Mouse (Mus musculus) embryonic facial prominence, embryonic 15.5 days (tissue): ENCODE results near the gene Cxcr5. TPM values are rescaled to one million over a fixed set of nuclear protein-coding genes. Genes with fewer than 3 reads are reported as not detected.
A peak's percentile ranks its signal among the peaks of the same experiment; 100 is the strongest.

Experiments
- ATAC-seq: fragments of 200-750 bp; cut with Nextera tagmentation; 2 replicates; pipeline ENCODE4 v1.8.0; 2017; ENCODE audit warnings: low read depth, moderate TSS enrichment; ENCODE audit not compliant: insufficient number of reproducible peaks, low FRiP score, low TSS enrichment
- H3K27ac ChIP-seq: fragments of 300-500 bp; sonication (generic); replicated peaks from 2 replicates; pipeline ENCODE4 v1.5.1; 2015; ENCODE audit warnings: mild to moderate bottlenecking, inconsistent platforms
- H3K27me3 ChIP-seq: fragments of 300-500 bp; sonication (generic); 2 replicates; pipeline ENCODE4 v1.6.1; 2015; ENCODE audit warnings: inconsistent platforms
- H3K36me3 ChIP-seq: fragments of 300-500 bp; sonication (generic); 2 replicates; pipeline ENCODE4 v1.6.1; 2015; ENCODE audit warnings: mild to moderate bottlenecking, inconsistent platforms
- H3K4me1 ChIP-seq: fragments of 300-500 bp; sonication (generic); 2 replicates; pipeline ENCODE4 v1.6.1; 2015; ENCODE audit warnings: inconsistent platforms
- H3K4me2 ChIP-seq: fragments of 300-500 bp; sonication (generic); replicated peaks from 2 replicates; pipeline ENCODE4 v1.6.1; 2015; ENCODE audit warnings: mild to moderate bottlenecking, inconsistent platforms
- H3K4me3 ChIP-seq: fragments of 300-500 bp; sonication (generic); replicated peaks from 2 replicates; pipeline ENCODE4 v1.5.1; 2015; ENCODE audit warnings: mild to moderate bottlenecking, inconsistent platforms
- H3K9ac ChIP-seq: fragments of 300-500 bp; sonication (generic); 2 replicates; pipeline ENCODE4 v1.6.1; 2015; ENCODE audit warnings: inconsistent platforms
- H3K9me3 ChIP-seq: fragments of 300-500 bp; sonication (generic); replicated peaks from 2 replicates; pipeline ENCODE4 v1.6.1; 2016; ENCODE audit warnings: inconsistent platforms
- WGBS: fragments of 180-500 bp; shearing (Covaris S2); methylation state at CpG from one replicate; pipeline ENCODE4 v1.1.7; 2015; 5-methylcytosine and 5-hydroxymethylcytosine counted together
- polyA plus RNA-seq: library from polyadenylated mRNA; unstranded; fragments of >200 nt; fragmentation: Nextera tagmentation; extraction: Ambion mirVana; gene quantifications from 2 replicates; pipeline ENCODE4 v1.2.1, GENCODE M21; 2015

Gene Cxcr5
- polyA plus RNA-seq, 1 experiment from 2014 or later: 0.29 TPM

GRCm38 (mm10) chr9:44507345-44507744, 54.3 kb downstream of the Cxcr5 start:
- Histone ChIP-seq H3K27me3 (no peaks in the 10 kb centered on the region), H3K4me1 (peaks cover 62% of the 10 kb centered on the region), H3K4me2 (no peak overlapping the region), H3K4me3 (no peak overlapping the region), H3K36me3 (peaks cover 68% of the 10 kb centered on the region), H3K27ac (no peak overlapping the region), H3K9ac (no peak overlapping the region), H3K9me3 (no peaks in the 10 kb centered on the region)
- ATAC-seq: no peak
- 90% methylated on average over 6 of the region's 6 CpGs for WGBS

DNA sequence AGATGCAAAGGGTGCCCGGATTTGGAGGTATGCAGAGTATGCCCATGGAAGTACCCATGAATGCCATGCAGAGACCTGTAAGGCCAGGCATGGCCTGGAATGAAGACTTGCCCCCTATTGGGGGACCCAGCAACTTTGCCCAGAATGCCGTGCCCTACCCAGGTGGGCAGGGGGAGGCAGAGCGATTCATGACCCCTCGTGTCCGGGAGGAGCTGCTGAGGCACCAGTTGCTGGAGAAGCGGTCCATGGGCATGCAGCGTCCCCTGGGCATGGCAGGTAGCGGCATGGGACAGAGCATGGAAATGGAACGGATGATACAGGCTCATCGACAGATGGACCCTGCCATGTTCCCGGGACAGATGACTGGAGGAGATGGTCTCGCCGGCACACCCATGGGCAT, 55.1 kb downstream of the Cxcr5 start:
- no peak overlapping the region for H3K4me3 ChIP-seq
- H3K4me1 ChIP-seq: peaks cover 62% of the 10 kb centered on the region
- H3K27me3 ChIP-seq: no peaks in the 10 kb centered on the region
- H3K36me3 ChIP-seq: peaks cover 70% of the 10 kb centered on the region
- H3K9ac ChIP-seq: no peak overlapping the region
- H3K27ac ChIP-seq: no peak overlapping the region
- H3K9me3 ChIP-seq: no peaks in the 10 kb centered on the region
- no peak overlapping the region for H3K4me2 ChIP-seq
- WGBS: 93% methylated on average over 13 of the region's 13 CpGs
- no peak for ATAC-seq

DNA sequence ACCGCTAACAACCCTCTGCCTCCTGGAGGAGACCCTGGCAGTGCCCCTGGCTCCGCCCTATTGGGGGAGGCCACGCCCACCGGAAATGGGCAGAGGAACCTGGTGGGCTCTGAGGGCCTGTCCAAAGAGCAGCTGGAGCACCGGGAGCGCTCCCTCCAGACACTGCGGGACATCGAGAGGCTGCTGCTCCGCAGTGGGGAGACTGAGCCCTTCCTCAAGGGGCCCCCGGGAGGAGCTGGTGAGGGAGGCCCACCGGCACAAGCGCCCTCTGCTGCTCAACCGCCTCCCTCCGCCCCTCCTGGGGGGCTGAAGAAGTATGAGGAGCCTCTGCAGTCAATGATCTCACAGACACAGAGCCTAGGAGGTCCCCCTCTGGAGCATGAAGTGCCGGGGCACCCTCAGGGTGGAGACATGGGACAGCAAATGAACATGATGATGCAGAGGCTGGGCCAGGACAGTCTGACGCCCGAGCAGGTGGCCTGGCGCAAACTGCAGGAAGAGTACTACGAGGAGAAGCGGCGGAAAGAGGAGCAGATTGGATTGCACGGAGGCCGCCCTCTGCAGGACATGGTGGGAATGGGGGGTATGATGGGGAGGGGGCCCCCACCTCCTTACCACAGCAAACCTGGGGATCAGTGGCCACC, 55.7 kb downstream of the Cxcr5 start:
- H3K27me3 ChIP-seq: no peaks in the 10 kb centered on the region
- 56% methylated on average over 23 of the region's 23 CpGs for WGBS
- H3K4me2 ChIP-seq: no peak overlapping the region
- ATAC-seq: no peak
- no peak overlapping the region for H3K4me3 ChIP-seq
- no peaks in the 10 kb centered on the region for H3K9me3 ChIP-seq
- H3K27ac ChIP-seq: no peak overlapping the region
- no peak overlapping the region for H3K9ac ChIP-seq
- H3K36me3 ChIP-seq: peaks cover 70% of the 10 kb centered on the region
- peaks cover 62% of the 10 kb centered on the region for H3K4me1 ChIP-seq

GRCm38 (mm10) chr9:44504893-44505823, 56.5 kb downstream of the Cxcr5 start:
- Histone ChIP-seq H3K36me3 (peaks cover 70% of the 10 kb centered on the region), H3K4me2 (no peak overlapping the region), H3K27ac (no peak overlapping the region), H3K4me3 (no peak overlapping the region), H3K4me1 (peaks cover 62% of the 10 kb centered on the region), H3K9ac (no peak overlapping the region), H3K27me3 (no peaks in the 10 kb centered on the region), H3K9me3 (no peaks in the 10 kb centered on the region)
- no peak for ATAC-seq
- 69% methylated on average over 20 of the region's 20 CpGs for WGBS

GRCm38 (mm10) chr9:44502006-44502405, 59.7 kb downstream of the Cxcr5 start:
- Histone ChIP-seq H3K9me3 (no peaks in the 10 kb centered on the region), H3K27ac (peak overlapping the region; percentile 86), H3K27me3 (no peaks in the 10 kb centered on the region), H3K36me3 (peaks cover 46% of the 10 kb centered on the region), H3K4me1 (peaks cover 69% of the 10 kb centered on the region), H3K4me3 (peak overlapping the region; percentile 28), H3K4me2 (peak overlapping the region; percentile 86), H3K9ac (0 out of 2 replicates have a peak overlapping the region, but pooled peaks have one; percentile 4)
- no peak for ATAC-seq
- 0% methylated on average over 4 of the region's 4 CpGs for WGBS

DNA sequence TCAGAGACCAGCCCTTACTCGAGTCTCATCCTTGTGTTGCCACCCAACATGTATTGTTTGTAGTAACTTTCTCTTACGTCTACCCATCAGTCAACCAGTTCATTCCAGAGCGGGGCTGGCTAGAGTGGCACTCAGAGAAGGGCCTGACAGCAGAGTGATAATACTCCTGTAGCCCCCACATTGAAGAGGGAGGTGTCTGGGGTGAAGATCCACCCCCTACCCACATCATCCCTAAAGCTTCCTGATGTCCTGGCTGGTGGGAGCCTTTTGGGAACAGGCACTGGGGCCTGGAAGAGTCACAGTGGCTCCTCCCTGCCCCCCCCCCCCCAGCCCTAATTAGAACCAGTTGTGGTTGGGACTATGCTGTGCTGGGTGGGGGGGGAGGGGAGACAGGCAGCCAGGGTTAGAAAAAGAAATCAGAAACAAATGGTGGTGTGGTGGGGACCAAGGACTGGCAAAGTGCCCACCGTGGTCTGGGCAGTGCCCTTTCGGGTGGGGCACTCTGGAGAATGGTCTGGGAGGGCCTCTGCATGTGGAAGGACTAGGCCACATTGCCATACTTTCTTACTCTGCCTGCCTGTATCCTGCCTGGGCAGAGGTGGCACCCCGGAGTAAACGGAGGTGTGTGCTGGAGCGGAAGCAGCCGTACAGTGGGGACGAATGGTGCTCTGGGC, 60.3 kb downstream of the Cxcr5 start:
- Histone ChIP-seq H3K9me3 (no peaks in the 10 kb centered on the region), H3K9ac (0 out of 2 replicates have a peak overlapping the region, but pooled peaks have one; percentile 4), H3K4me2 (peak overlapping the region; percentile 86), H3K27ac (peak overlapping the region; percentile 98), H3K36me3 (peaks cover 40% of the 10 kb centered on the region), H3K4me3 (peak overlapping the region; percentile 47), H3K4me1 (peaks cover 75% of the 10 kb centered on the region), H3K27me3 (no peaks in the 10 kb centered on the region)
- peak; percentile 20; the same call in 1 of the 2 replicates for ATAC-seq
- 21% methylated on average over 10 of the region's 10 CpGs for WGBS

DNA sequence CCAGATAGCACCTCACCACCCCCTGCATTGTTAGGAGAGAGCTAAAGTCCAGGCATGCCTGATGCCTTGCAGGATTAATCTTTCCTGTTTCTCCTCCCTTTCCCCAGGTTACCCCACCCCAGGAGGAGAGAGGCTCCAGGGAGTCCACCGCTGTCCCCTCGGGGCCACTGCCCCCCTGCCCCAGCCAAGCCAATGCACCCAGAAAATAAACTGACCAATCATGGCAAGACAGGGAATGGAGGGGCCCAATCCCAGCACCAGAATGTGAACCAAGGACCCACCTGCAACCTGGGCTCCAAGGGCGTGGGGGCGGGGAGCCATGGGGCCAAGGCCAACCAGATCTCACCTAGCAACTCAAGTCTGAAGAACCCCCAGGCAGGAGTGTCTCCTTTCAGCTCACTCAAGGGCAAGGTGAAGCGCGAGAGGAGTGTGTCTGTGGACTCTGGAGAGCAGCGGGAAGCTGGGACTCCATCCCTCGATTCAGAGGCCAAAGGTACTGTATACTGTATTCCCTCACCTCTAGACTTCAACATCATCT, 61.0 kb downstream of the Cxcr5 start:
- Histone ChIP-seq H3K36me3 (peaks cover 33% of the 10 kb centered on the region), H3K9me3 (no peaks in the 10 kb centered on the region), H3K27ac (peak overlapping the region; percentile 98), H3K4me1 (peaks cover 78% of the 10 kb centered on the region), H3K27me3 (no peaks in the 10 kb centered on the region), H3K4me2 (peak overlapping the region; percentile 86), H3K4me3 (peak overlapping the region; percentile 47), H3K9ac (0 out of 2 replicates have a peak overlapping the region, but pooled peaks have one; percentile 0)
- 22% methylated on average over 8 of the region's 8 CpGs for WGBS
- ATAC-seq: no peak

- H3K4me1 ChIP-seq: peaks cover 80% of the 10 kb centered on the region
- WGBS: 24% methylated on average over 5 of the region's 5 CpGs
- 0 out of 2 replicates have a peak overlapping the region, but pooled peaks have one; percentile 0 for H3K9ac ChIP-seq
- no peaks in the 10 kb centered on the region for H3K9me3 ChIP-seq
- H3K27me3 ChIP-seq: no peaks in the 10 kb centered on the region
- ATAC-seq: no peak
- peak overlapping the region; percentile 98 for H3K27ac ChIP-seq
- H3K36me3 ChIP-seq: peaks cover 28% of the 10 kb centered on the region
- H3K4me2 ChIP-seq: peak overlapping the region; percentile 86
- peak overlapping the region; percentile 47 for H3K4me3 ChIP-seq
Measured at GRCm38 (mm10) chr9:44500163-44500533, 61.5 kb downstream of the Cxcr5 start.

GRCm38 (mm10) chr9:44499356-44500162, 62.1 kb downstream of the Cxcr5 start:
- H3K4me1 ChIP-seq: peaks cover 80% of the 10 kb centered on the region
- peak; percentile 11; the same call in 1 of the 2 replicates for ATAC-seq
- 5% methylated on average over 20 of the region's 20 CpGs for WGBS
- no peaks in the 10 kb centered on the region for H3K9me3 ChIP-seq
- H3K4me3 ChIP-seq: peak overlapping the region; percentile 47
- peaks cover 22% of the 10 kb centered on the region for H3K36me3 ChIP-seq
- peak overlapping the region; percentile 86 for H3K4me2 ChIP-seq
- H3K9ac ChIP-seq: peak overlapping the region; percentile 7
- H3K27me3 ChIP-seq: no peaks in the 10 kb centered on the region
- H3K27ac ChIP-seq: peak overlapping the region; percentile 98
